Mouse (Mus musculus) heart, embryonic 13.5 days (tissue): ENCODE data around the gene Crb1. TPM values are rescaled to one million over a fixed set of nuclear protein-coding genes. Genes with fewer than 3 reads are reported as not detected.

Experiments used
- ATAC-seq: fragments of 200-750 bp; cut with Nextera tagmentation; 2 replicates; pipeline ENCODE4 v1.8.0; 2017; ENCODE audit warnings: moderate TSS enrichment; ENCODE audit not compliant: insufficient number of reproducible peaks, low FRiP score, low TSS enrichment; ENCODE audit errors: extremely low read depth
- H3K27ac ChIP-seq: fragments of 300-500 bp; sonication (generic); replicated peaks from 2 replicates; pipeline ENCODE4 v1.5.1; 2015; ENCODE audit warnings: moderate library complexity, mild to moderate bottlenecking, inconsistent platforms
- H3K27me3 ChIP-seq: fragments of 300-500 bp; sonication (generic); replicated peaks from 2 replicates; pipeline ENCODE4 v1.6.1; 2015; ENCODE audit warnings: mild to moderate bottlenecking, inconsistent platforms
- H3K36me3 ChIP-seq: fragments of 300-500 bp; sonication (generic); 2 replicates; pipeline ENCODE4 v1.6.1; 2015; ENCODE audit warnings: mild to moderate bottlenecking, inconsistent platforms
- H3K4me1 ChIP-seq: fragments of 300-500 bp; sonication (generic); 2 replicates; pipeline ENCODE4 v1.6.1; 2015; ENCODE audit warnings: inconsistent platforms
- H3K4me2 ChIP-seq: fragments of 300-500 bp; sonication (generic); 2 replicates; pipeline ENCODE4 v1.6.1; 2015; ENCODE audit warnings: inconsistent platforms, mild to moderate bottlenecking, moderate library complexity
- H3K4me3 ChIP-seq: fragments of 300-500 bp; sonication (generic); 2 replicates; pipeline ENCODE4 v1.5.1; 2015; ENCODE audit warnings: moderate library complexity, mild to moderate bottlenecking, inconsistent platforms
- H3K9ac ChIP-seq: fragments of 300-500 bp; sonication (generic); 2 replicates; pipeline ENCODE4 v1.6.1; 2015; ENCODE audit warnings: inconsistent platforms, mild to moderate bottlenecking, moderate library complexity
- H3K9me3 ChIP-seq: fragments of 300-500 bp; sonication (generic); 2 replicates; pipeline ENCODE4 v1.6.1; 2016; ENCODE audit warnings: inconsistent platforms
- WGBS: fragments of 180-500 bp; shearing (Covaris S2); methylation state at CpG from one replicate; pipeline ENCODE4 v1.1.7; 2015; ENCODE audit warnings: mixed read lengths; 5-methylcytosine and 5-hydroxymethylcytosine counted together
- polyA plus RNA-seq: library from polyadenylated mRNA; unstranded; fragments of >200 nt; fragmentation: Nextera tagmentation; extraction: Ambion mirVana; gene quantifications from 2 replicates; pipeline ENCODE4 v1.2.1, GENCODE M21; 2015

Gene Crb1
- polyA plus RNA-seq, 1 experiment from 2014 or later, result 0.12 TPM

GRCm38 (mm10) chr1:139391747-139392146 lies 14.8 kb upstream of the Crb1 start:
- ATAC-seq, result no peak
- Histone ChIP-seq H3K4me1 (no peaks in the 10 kb centered on the region), H3K4me2 (no peak overlapping the region), H3K36me3 (no peaks in the 10 kb centered on the region), H3K9me3 (no peaks in the 10 kb centered on the region), H3K27me3 (no peaks in the 10 kb centered on the region), H3K27ac (no peak overlapping the region), H3K9ac (no peak overlapping the region), H3K4me3 (no peak overlapping the region)
- 35% methylated on average over 2 of the region's 2 CpGs for WGBS

DNA sequence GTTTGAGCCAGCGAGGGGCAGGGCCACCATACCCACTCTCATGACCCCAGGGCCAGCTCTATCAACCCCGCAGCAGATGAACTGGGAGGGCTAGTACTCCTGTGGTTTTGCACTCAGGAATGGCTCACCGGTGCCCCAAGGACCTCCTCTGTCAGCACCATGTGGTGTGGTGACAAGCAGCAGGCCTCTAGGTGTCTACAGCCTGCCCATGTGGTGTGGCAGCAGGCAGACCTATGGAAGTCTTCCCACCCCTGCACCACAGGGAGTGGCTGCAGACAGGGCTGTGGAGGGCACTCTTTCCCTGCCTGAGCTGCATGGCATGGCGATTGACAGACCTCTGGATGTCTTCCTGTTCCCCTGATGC lies 2.7 kb upstream of the Crb1 start:
- 15% methylated on average over 4 of the region's 4 CpGs for WGBS

DNA sequence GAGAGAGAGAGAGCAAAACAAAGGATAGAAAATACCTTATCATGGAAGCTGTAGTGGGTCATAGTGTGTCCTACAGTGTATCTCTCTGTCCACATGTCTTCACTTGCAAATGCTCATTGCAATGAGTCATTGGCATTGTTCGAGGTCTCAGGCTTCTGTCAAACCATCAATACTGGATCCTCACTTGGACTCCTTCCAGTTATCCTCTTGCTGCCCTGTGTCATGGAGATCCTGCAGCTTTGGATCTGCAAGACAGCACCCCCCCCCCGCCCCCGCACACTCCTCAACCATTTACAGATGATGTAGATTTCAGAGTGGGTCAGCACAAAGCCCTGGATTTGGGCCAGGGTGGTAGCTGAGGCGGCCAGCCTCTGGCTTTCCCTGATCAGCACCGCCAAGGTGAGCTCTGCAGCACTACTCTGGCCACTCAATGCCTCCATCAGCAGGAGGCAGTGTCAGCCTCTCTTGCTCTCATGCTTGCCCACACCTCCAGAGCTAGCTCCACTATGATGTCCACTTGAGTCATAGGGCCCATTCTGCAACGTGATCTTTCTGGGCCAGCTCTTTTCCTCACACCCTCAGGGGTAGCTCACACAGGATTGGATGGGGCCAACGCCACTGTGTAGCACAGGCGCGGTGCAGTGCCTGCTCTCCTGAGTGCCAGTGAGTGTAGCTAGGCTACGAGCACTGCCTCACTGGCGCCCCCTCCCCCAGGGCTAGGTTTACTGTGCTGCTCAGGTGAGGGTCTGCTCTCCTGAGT lies 2.1 kb upstream of the Crb1 start:
- H3K4me1 ChIP-seq, result peaks cover 17% of the 10 kb centered on the region
- H3K27me3 ChIP-seq, result no peaks in the 10 kb centered on the region
- no peaks in the 10 kb centered on the region for H3K9me3 ChIP-seq
- peak overlapping the region; percentile 29; the same call in 1 of the 2 replicates for H3K27ac ChIP-seq
- WGBS, result 15% methylated on average over 11 of the region's 11 CpGs
- peak overlapping the region; percentile 46 for H3K4me2 ChIP-seq
- ATAC-seq, result peak; percentile 52
- no peak overlapping the region for H3K4me3 ChIP-seq
- H3K9ac ChIP-seq, result no peak overlapping the region
- no peaks in the 10 kb centered on the region for H3K36me3 ChIP-seq

More for the DNA sequence above, 2.7 kb upstream of the Crb1 start:
- Histone ChIP-seq H3K27ac (peak overlapping the region; percentile 29; the same call in 1 of the 2 replicates), H3K9ac (no peak overlapping the region), H3K4me1 (peaks cover 17% of the 10 kb centered on the region), H3K27me3 (no peaks in the 10 kb centered on the region), H3K4me2 (peak overlapping the region; percentile 46), H3K4me3 (no peak overlapping the region), H3K9me3 (no peaks in the 10 kb centered on the region), H3K36me3 (no peaks in the 10 kb centered on the region)
- peak; percentile 75; the same call in 1 of the 2 replicates for ATAC-seq

GRCm38 (mm10) chr1:139375900-139376299 lies 1.0 kb downstream of the Crb1 start:
- peaks cover 17% of the 10 kb centered on the region for H3K4me1 ChIP-seq
- ATAC-seq, result no peak
- WGBS, result 44% methylated on average over 6 of the region's 6 CpGs

DNA sequence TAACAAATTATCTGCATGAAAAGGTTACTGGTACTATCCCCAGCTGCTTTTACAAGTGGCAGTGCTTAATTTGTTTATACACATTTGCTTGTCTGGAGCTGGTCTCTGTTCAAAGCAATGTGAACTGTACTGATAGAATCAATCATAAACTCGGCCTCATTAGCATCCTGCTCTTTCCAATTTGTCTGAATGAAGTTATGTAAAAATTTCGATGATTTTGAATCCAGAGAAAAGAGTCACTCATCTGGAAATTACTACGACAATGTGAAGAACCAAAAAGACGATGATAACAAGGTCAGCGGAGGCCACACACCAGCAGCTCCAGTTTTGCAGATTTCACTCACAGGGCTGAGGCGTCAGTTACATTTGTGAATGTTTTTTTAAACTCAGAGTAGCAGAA lies 5.6 kb downstream of the Crb1 start:
- H3K4me3 ChIP-seq, result no peak overlapping the region
- no peak overlapping the region for H3K9ac ChIP-seq
- no peaks in the 10 kb centered on the region for H3K27me3 ChIP-seq
- H3K4me2 ChIP-seq, result no peak overlapping the region
- WGBS, result 57% methylated on average over 6 of the region's 6 CpGs
- no peaks in the 10 kb centered on the region for H3K36me3 ChIP-seq
- no peaks in the 10 kb centered on the region for H3K4me1 ChIP-seq
- no peaks in the 10 kb centered on the region for H3K9me3 ChIP-seq
- no peak for ATAC-seq
- no peak overlapping the region for H3K27ac ChIP-seq

More at GRCm38 (mm10) chr1:139375900-139376299, 1.0 kb downstream of the Crb1 start:
- no peak overlapping the region for H3K4me2 ChIP-seq
- no peaks in the 10 kb centered on the region for H3K9me3 ChIP-seq
- no peak overlapping the region for H3K9ac ChIP-seq
- H3K27me3 ChIP-seq, result no peaks in the 10 kb centered on the region
- H3K36me3 ChIP-seq, result no peaks in the 10 kb centered on the region
- H3K4me3 ChIP-seq, result no peak overlapping the region
- no peak overlapping the region for H3K27ac ChIP-seq

GRCm38 (mm10) chr1:139348566-139348965 lies 28.3 kb downstream of the Crb1 start:
- ATAC-seq, result no peak
- no peak overlapping the region for H3K4me3 ChIP-seq
- H3K9ac ChIP-seq, result no peak overlapping the region
- 33% methylated on average over 4 of the region's 4 CpGs for WGBS
- no peaks in the 10 kb centered on the region for H3K27me3 ChIP-seq
- H3K36me3 ChIP-seq, result no peaks in the 10 kb centered on the region
- H3K4me2 ChIP-seq, result no peak overlapping the region
- H3K4me1 ChIP-seq, result no peaks in the 10 kb centered on the region
- H3K9me3 ChIP-seq, result no peaks in the 10 kb centered on the region
- H3K27ac ChIP-seq, result no peak overlapping the region

DNA sequence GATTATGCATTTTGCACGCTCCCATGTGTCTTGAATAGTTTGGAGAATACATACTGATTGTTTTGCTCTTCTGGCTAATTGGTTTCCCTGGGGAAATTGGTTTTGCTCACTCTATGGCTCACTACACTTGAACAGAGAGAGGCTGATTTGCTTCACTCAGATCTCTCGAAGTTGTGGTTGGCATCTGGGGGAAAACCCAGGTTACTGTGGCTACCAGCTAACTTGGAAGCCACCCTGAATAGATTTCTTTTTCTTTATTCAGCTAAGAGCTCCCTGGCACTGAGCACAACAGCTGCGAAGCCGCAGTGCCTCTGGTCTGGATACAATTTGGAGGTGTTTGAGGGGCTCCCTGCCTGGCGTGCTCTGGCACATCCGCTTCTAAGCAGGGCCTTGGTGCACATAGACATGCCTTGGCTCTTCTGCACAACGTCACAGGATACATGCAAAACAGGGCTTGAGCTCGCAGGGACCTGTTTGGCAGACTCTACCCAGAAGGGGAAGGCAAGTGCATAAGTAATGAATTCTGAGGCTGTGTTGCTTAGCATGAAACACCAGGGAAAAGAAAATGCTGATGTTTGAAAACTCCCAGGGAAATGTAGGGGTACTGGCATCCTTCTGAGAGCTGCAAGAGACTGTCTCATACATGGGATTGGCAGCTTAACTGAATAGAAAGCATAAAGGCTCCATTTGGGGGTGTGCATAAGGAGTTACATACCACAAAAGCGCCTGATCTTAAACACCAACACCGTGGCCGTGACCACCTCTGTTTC lies 30.1 kb downstream of the Crb1 start:
- Histone ChIP-seq H3K27ac (no peak overlapping the region), H3K4me1 (no peaks in the 10 kb centered on the region), H3K4me2 (no peak overlapping the region), H3K27me3 (no peaks in the 10 kb centered on the region), H3K9ac (no peak overlapping the region), H3K9me3 (no peaks in the 10 kb centered on the region), H3K36me3 (no peaks in the 10 kb centered on the region), H3K4me3 (no peak overlapping the region)
- ATAC-seq, result no peak
- 68% methylated on average over 11 of the region's 11 CpGs for WGBS

DNA sequence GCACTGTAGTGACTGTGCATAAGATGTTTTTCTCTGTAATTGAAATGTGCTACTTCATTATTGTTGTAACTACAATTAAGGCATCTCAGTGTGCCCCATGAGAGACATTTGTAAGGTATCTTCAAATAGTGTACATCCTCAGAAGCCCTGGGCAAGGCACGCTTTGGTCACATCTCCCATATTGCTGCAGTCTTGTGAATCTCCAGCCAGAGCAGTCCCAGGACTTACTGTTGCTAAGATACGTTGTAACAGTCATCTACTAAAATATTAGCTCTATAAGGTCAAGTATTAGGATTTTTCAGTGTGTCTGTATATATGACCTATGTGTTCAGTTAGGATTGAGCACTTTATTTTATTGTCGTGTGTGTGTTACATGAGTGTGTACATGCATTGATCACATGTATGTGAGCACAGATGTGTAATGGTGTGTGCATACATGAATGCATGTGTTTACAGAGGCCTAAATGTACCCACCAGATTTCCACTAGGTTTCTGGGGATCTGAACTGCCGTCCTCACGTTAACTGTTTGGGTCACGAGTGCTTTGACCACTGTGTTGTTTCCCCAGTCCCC lies 30.8 kb downstream of the Crb1 start:
- no peak overlapping the region for H3K4me2 ChIP-seq
- H3K9ac ChIP-seq, result no peak overlapping the region
- H3K27me3 ChIP-seq, result no peaks in the 10 kb centered on the region
- H3K4me3 ChIP-seq, result no peak overlapping the region
- H3K9me3 ChIP-seq, result no peaks in the 10 kb centered on the region
- no peaks in the 10 kb centered on the region for H3K36me3 ChIP-seq
- 80% methylated on average over 6 of the region's 6 CpGs for WGBS
- ATAC-seq, result no peak
- no peak overlapping the region for H3K27ac ChIP-seq
- no peaks in the 10 kb centered on the region for H3K4me1 ChIP-seq

GRCm38 (mm10) chr1:139340178-139340859 lies 36.6 kb downstream of the Crb1 start:
- Histone ChIP-seq H3K36me3 (no peaks in the 10 kb centered on the region), H3K27me3 (no peaks in the 10 kb centered on the region), H3K27ac (no peak overlapping the region), H3K4me1 (no peaks in the 10 kb centered on the region), H3K9ac (no peak overlapping the region), H3K4me3 (no peak overlapping the region), H3K4me2 (no peak overlapping the region), H3K9me3 (no peaks in the 10 kb centered on the region)
- 0% methylated on average over 1 of the region's 2 CpGs for WGBS
- ATAC-seq, result no peak

DNA sequence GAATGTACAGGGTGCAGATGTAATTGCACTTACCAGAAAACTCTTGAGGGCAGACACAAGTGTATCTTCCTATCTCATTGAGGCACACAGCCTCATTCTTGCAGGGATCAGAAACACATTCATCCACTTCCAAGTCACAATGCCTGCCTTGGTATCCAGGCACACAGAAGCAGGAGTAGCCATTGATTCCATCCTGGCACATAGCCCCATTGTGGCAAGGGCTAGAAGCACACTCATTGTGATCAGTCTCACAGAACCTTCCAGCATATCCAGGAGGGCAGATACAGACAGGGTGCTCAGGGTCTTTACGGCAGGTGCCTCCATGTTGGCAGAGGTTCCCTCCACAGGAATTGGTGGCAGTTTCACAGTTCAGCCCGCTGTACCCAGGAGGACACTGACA lies 39.9 kb downstream of the Crb1 start:
- no peak overlapping the region for H3K27ac ChIP-seq
- 50% methylated on average over 2 of the region's 2 CpGs for WGBS
- no peaks in the 10 kb centered on the region for H3K4me1 ChIP-seq
- no peaks in the 10 kb centered on the region for H3K27me3 ChIP-seq
- H3K9me3 ChIP-seq, result no peaks in the 10 kb centered on the region
- H3K4me3 ChIP-seq, result no peak overlapping the region
- H3K36me3 ChIP-seq, result no peaks in the 10 kb centered on the region
- no peak overlapping the region for H3K9ac ChIP-seq
- no peak for ATAC-seq
- no peak overlapping the region for H3K4me2 ChIP-seq

- peaks cover 13% of the 10 kb centered on the region for H3K4me1 ChIP-seq
- peak overlapping the region; percentile 67 for H3K27ac ChIP-seq
- WGBS, result 63% methylated on average over 1 of the region's 1 CpGs
- H3K4me3 ChIP-seq, result no peak overlapping the region
- H3K9ac ChIP-seq, result no peak overlapping the region
- no peaks in the 10 kb centered on the region for H3K27me3 ChIP-seq
- H3K36me3 ChIP-seq, result no peaks in the 10 kb centered on the region
- no peak overlapping the region for H3K4me2 ChIP-seq
- H3K9me3 ChIP-seq, result no peaks in the 10 kb centered on the region
- ATAC-seq, result no peak
Observed at GRCm38 (mm10) chr1:139328811-139329210, 48.1 kb downstream of the Crb1 start.
